In genomic region chr3:144563916-144564315, GRCm38 (mm10) we compare ENCODE assay signal across 13 mouse cellular contexts.
"Had no signal": no experiment of that assay in that cellular context is flagged by ENCODE, and none has a peak within 500 bp of the region (broad histone marks: within the 10 kb centered on the region; RNA-seq: fewer than 3 reads in every experiment).

No protein-coding gene starts in this region.

- DNase-seq: lung, adult 18-20 months; lung, embryonic 14.5 days; lung, postnatal 10 days; lung, postnatal 4 days; midbrain, embryonic 14.5 days; retina, postnatal 1 day; right cerebral cortex, adult 18-20 months; right cerebral cortex, postnatal 25 days; right cerebral cortex, postnatal 4 days; spleen, adult 18-20 months; thymus, adult 18-20 months; thymus, postnatal 14 days; thymus, postnatal 36 days had no signal
